Mouse (Mus musculus): ENCODE results near the gene Ikzf1.

Gene Ikzf1

DNA sequence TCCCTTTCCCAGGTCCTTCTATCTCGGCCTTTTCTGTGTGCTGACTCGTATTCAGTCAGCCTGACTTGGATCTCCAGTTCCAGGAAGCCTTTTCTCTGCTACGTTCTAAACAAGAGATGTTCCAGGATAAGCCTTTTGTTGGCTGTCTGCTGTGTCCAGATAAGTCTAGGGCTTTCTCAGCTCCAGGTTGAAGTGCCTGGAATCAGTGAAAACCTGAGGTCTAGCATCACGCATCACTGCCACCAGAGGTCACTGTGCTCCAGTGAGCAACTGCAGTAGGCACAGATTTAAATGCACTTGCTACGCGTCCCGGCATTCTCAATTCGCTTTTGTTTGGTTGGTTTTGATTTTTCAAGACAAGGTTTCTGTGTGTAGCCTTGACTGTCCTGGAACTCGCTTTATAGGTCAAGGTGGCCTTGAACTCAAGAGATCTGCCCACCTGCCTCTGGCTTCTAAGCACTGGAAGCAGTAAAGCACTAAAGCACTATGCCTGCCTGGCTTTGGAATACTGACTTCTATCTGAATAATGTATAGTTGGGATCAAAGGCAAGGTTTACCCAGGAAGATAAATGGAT is 127.2 kb downstream of the Ikzf1 start:
- DNase-seq, result peak; percentile 76

DNA sequence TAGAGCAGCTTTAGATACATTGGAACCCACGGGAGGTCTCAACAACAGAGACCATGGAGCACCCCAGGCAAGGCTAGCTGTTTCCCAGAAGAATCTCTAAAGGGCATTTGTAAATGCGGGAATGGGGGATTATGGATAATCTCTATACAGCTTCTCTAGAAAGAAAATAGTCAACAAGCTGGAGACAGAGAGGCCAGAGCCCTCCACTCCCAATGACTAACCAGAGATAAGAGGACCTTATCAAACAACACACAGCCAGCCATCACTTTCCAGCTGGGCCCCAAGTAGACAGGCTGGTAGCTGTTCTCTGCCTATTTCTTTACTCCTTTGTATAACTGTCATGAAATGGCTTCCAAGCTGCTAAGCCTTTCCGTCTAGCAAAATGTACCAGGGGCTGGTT is 130.9 kb downstream of the Ikzf1 start:
- no peak for DNase-seq

DNA sequence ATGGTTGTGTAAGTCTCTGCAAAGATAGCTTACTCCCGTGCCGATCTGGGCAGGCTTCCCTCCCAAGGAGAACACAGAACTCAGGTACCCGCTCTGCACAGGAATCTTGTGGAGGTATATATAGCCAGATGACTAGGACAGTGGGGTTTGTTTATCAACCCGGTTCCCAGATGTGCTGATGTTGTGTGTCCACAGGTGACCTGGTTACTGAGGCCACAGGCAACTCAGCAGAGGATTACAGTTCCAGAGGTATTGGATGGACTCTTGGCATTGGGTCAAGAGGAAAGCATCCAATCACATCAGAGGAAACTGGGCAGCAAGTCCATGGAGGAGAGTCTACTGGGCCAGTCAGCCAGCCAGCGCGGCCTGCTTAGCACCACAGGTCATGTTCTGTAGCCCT is 134.0 kb downstream of the Ikzf1 start:
- no peak for DNase-seq

DNA sequence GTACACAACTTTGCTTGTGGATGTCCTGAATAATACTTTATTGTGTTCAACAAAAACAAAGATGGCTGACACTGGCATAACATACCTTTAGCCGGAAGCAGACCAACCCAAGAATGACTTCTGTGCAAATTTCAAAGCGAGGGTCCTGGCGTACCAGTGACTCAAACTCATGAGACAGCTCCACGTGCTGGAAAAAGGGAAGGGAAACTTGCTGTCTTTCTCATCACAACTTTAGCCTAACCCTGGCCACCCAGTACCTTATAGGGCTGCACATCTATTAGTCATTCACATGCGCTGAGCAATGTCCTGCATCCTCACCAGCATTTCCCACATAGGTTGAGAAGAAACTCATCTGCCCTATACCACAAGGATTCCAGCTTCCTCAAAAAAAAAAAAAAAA is 134.4 kb downstream of the Ikzf1 start:
- DNase-seq, result no peak

- DNase-seq, result peak; percentile 81
Measured at GRCm38 (mm10) chr11:11820251-11820650, 135.4 kb downstream of the Ikzf1 start.

DNA sequence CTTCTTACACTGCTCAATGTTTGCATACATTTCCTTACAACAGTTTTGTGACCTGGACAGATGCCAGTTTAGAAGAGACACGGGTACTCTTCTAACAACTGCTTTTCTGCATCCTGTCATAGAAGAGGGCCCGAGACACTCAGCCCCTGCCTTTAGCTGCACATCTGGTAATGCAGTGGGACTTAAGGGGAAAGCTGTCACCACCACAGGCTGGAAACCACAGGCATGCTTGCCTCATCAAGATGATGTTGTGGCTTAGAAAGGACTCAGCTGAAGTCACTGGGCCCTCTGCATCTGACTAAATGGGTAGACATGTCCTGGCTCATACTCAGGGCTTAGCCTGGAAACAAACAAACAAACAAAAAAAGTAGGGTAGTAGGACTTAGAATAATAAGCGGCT is 135.9 kb downstream of the Ikzf1 start:
- no peak for DNase-seq

GRCm38 (mm10) chr11:11821387-11821975 is 136.7 kb downstream of the Ikzf1 start:
- no peak for DNase-seq

Measured in right cerebral cortex, adult 18-20 months (tissue).